Mouse (Mus musculus): ENCODE data around the gene Bcdin3d. TPM values are rescaled to one million over a fixed set of nuclear protein-coding genes. Genes with fewer than 3 reads are reported as not detected.
A peak's percentile ranks its signal among the peaks of the same experiment; 100 is the strongest.

Gene Bcdin3d
- total and polyA plus RNA-seq, 2 experiments from 2014 or later: 10.1 to 12.7 TPM

GRCm38 (mm10) chr15:99499726-99500125 lies 25.2 kb upstream of the Bcdin3d start:
- H3K9me3 ChIP-seq (ENCODE audit: low read length): no peaks in the 10 kb centered on the region
- TF ChIP-seq CTCF (IDR thresholded peaks at IDR 0.05; ENCODE audit: low read depth): no peak
- no peak overlapping the region for H3K27ac ChIP-seq
- no peak overlapping the region for H3K9ac ChIP-seq (replicated peaks; ENCODE audit: low read length)
- H3K27me3 ChIP-seq (ENCODE audit: insufficient read depth, low read length): no peaks in the 10 kb centered on the region
- H3K4me3 ChIP-seq (ENCODE audit: low read length): no peak overlapping the region
- WGBS: 51% methylated on average over 6 of the region's 6 CpGs
- DNase-seq (ENCODE audit: low spot score): no peak
- H3K4me2 ChIP-seq (ENCODE audit: low read depth, low read length): no peak overlapping the region
- H3K4me1 ChIP-seq (ENCODE audit: insufficient read depth, low read length): peaks cover 17% of the 10 kb centered on the region
- H3K36me3 ChIP-seq (ENCODE audit: insufficient read depth, low read length): no peaks in the 10 kb centered on the region
- no peak for ATAC-seq

DNA sequence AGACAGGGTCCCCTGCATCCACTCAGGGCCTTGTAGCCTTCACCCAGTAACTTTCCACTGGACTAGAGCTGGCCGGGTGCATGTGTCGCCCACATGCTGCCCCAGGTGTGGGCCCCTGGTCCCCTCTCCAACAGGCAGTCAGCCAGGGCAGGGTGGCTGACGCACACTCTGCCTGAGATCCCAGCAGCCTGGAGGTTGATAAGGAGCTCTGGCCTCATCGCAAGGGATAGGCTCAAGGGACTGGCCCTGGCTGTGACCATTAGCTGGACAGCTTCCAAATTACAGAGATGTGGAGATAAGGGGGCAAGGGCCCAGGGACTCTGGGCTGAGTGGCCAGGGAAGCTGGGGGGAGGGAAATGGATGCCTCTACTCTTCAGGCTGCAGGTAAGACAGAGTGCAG lies 24.3 kb upstream of the Bcdin3d start:
- H3K27ac ChIP-seq: no peak overlapping the region
- no peak for ATAC-seq
- no peak for TF ChIP-seq CTCF (IDR thresholded peaks at IDR 0.05; ENCODE audit: low read depth)
- no peaks in the 10 kb centered on the region for H3K27me3 ChIP-seq (ENCODE audit: insufficient read depth, low read length)
- 72% methylated on average over 4 of the region's 4 CpGs for WGBS
- no peak overlapping the region for H3K4me3 ChIP-seq (ENCODE audit: low read length)
- H3K4me1 ChIP-seq (ENCODE audit: insufficient read depth, low read length): peaks cover 17% of the 10 kb centered on the region
- no peak overlapping the region for H3K9ac ChIP-seq (replicated peaks; ENCODE audit: low read length)
- H3K9me3 ChIP-seq (ENCODE audit: low read length): no peaks in the 10 kb centered on the region
- no peak for DNase-seq (ENCODE audit: low spot score)
- H3K4me2 ChIP-seq (ENCODE audit: low read depth, low read length): no peak overlapping the region
- H3K36me3 ChIP-seq (ENCODE audit: insufficient read depth, low read length): no peaks in the 10 kb centered on the region

DNA sequence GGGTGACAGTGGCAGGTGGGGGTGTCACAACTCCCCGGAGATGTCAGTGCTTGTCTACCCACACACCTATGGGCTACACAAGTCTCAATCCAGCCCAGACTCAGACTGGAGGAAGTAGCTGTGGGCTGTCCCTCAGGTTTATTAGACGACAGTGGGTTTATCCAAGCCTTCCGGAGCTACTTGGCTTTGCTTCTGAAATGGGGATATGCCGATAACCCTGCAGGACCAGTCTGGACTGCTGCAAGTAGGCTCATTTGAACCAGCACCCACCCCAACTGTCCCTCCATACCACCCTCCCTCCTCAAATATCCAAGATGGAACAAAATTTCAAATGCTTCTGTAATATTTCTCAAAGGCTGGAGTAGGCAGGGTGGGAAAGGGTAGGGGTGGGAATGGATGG lies 23.8 kb upstream of the Bcdin3d start:
- TF ChIP-seq CTCF (IDR thresholded peaks at IDR 0.05; ENCODE audit: low read depth): no peak
- Histone ChIP-seq H3K9ac (replicated peaks; ENCODE audit: low read length) (no peak overlapping the region), H3K36me3 (ENCODE audit: insufficient read depth, low read length) (no peaks in the 10 kb centered on the region), H3K9me3 (ENCODE audit: low read length) (no peaks in the 10 kb centered on the region), H3K27me3 (ENCODE audit: insufficient read depth, low read length) (no peaks in the 10 kb centered on the region), H3K4me3 (ENCODE audit: low read length) (no peak overlapping the region), H3K27ac (no peak overlapping the region), H3K4me1 (ENCODE audit: insufficient read depth, low read length) (peaks cover 17% of the 10 kb centered on the region), H3K4me2 (ENCODE audit: low read depth, low read length) (no peak overlapping the region)
- no peak for DNase-seq (ENCODE audit: low spot score)
- WGBS: 62% methylated on average over 4 of the region's 4 CpGs
- no peak for ATAC-seq

- Histone ChIP-seq H3K36me3 (ENCODE audit: insufficient read depth, low read length) (no peaks in the 10 kb centered on the region), H3K4me3 (ENCODE audit: low read length) (no peak overlapping the region), H3K27ac (peak overlapping the region; percentile 45; the same call in 1 of the 2 replicates), H3K27me3 (ENCODE audit: insufficient read depth, low read length) (no peaks in the 10 kb centered on the region), H3K9me3 (ENCODE audit: low read length) (no peaks in the 10 kb centered on the region), H3K9ac (replicated peaks; ENCODE audit: low read length) (no peak overlapping the region; the same call in 1 of the 2 replicates), H3K4me1 (ENCODE audit: insufficient read depth, low read length) (peaks cover 17% of the 10 kb centered on the region), H3K4me2 (ENCODE audit: low read depth, low read length) (peak overlapping the region; percentile 23; the same call in 1 of the 2 replicates)
- WGBS: 33% methylated on average over 12 of the region's 12 CpGs
- no peak for TF ChIP-seq CTCF (IDR thresholded peaks at IDR 0.05; ENCODE audit: low read depth)
- ATAC-seq (peak; percentile 54), DNase-seq (ENCODE audit: low spot score) (peak; percentile 82)
These were observed 23.2 kb upstream of the Bcdin3d start for GRCm38 (mm10) chr15:99497527-99498242.

DNA sequence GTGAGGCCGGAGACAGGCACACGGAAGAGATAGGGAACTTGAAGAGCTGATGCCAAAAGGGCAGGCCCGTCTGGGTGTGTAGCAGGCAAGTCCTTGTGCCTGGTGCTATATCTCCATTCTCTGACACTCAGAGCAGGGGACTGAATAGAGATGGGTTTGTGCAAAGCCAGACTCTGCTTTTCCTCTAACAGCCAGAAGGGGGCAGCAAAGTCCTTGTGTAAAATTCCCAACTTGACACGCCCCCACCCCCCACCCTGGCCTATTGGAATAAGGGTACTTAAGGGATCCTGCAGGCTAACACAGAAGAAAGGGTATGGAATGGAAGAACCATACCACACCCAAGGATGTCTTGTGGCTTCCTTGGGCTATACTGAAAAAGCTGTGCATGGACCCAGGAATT lies 22.5 kb upstream of the Bcdin3d start:
- 10% methylated on average over 4 of the region's 4 CpGs for WGBS
- Histone ChIP-seq H3K36me3 (ENCODE audit: insufficient read depth, low read length) (no peaks in the 10 kb centered on the region), H3K9ac (replicated peaks; ENCODE audit: low read length) (no peak overlapping the region; the same call in 1 of the 2 replicates), H3K4me2 (ENCODE audit: low read depth, low read length) (peak overlapping the region; percentile 23; the same call in 1 of the 2 replicates), H3K9me3 (ENCODE audit: low read length) (no peaks in the 10 kb centered on the region), H3K27ac (peak overlapping the region; percentile 45; the same call in 1 of the 2 replicates), H3K4me1 (ENCODE audit: insufficient read depth, low read length) (peaks cover 12% of the 10 kb centered on the region), H3K27me3 (ENCODE audit: insufficient read depth, low read length) (no peaks in the 10 kb centered on the region), H3K4me3 (ENCODE audit: low read length) (no peak overlapping the region)
- ATAC-seq (peak; percentile 71), DNase-seq (ENCODE audit: low spot score) (peak; percentile 90)
- TF ChIP-seq CTCF (IDR thresholded peaks at IDR 0.05; ENCODE audit: low read depth): peak; percentile 93

DNA sequence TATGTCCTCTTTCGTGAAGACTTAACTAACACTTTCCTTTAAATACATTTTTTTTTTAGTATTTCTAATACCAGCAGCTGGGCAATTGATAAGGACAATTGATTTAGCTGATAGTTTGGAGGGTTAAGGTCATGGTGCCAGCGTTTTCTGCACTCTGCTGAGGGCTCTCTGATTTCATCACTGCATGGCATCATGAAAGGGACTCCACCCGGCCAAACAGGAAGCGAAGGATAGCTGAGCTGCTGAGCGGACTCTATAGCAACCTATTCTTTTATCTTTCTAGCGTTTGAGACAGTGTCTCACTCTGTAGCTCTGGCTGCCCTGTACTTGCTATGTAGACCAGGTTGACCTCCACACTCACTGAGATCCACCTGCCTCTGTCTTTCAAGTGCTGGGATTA lies 10.2 kb upstream of the Bcdin3d start:
- 67% methylated on average over 6 of the region's 6 CpGs for WGBS
- Histone ChIP-seq H3K27me3 (ENCODE audit: insufficient read depth, low read length) (no peaks in the 10 kb centered on the region), H3K4me1 (ENCODE audit: insufficient read depth, low read length) (no peaks in the 10 kb centered on the region), H3K4me3 (ENCODE audit: low read length) (no peak overlapping the region), H3K27ac (no peak overlapping the region), H3K9ac (replicated peaks; ENCODE audit: low read length) (no peak overlapping the region), H3K4me2 (ENCODE audit: low read depth, low read length) (no peak overlapping the region), H3K36me3 (ENCODE audit: insufficient read depth, low read length) (no peaks in the 10 kb centered on the region), H3K9me3 (ENCODE audit: low read length) (no peaks in the 10 kb centered on the region)
- no peak for ATAC-seq
- no peak for TF ChIP-seq CTCF (IDR thresholded peaks at IDR 0.05; ENCODE audit: low read depth)
- no peak for DNase-seq (ENCODE audit: low spot score)

DNA sequence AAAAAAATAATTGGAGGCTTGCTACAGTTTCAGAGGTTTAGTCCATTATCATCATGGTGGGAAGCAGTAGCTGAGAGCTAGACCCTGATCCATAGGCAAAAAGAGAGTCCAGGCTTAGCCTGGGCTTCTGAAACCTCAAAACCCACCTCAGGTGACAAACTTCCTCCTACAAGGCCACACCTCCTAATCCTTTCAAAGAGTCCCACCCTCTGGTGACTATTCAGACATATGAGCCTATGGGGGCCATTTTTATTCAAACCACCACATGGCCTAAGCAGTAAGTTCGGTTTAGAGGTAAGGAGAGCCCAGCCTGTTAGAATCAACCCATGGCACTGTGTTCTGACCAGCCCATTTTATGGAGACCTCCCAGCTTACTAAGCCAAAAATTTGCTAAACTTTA lies 1.3 kb upstream of the Bcdin3d start:
- H3K4me2 ChIP-seq (ENCODE audit: low read depth, low read length): no peak overlapping the region
- H3K27ac ChIP-seq: no peak overlapping the region
- 74% methylated on average over 1 of the region's 1 CpGs for WGBS
- peaks cover 4% of the 10 kb centered on the region for H3K4me1 ChIP-seq (ENCODE audit: insufficient read depth, low read length)
- DNase-seq (ENCODE audit: low spot score) (no peak), ATAC-seq (no peak)
- no peak overlapping the region for H3K4me3 ChIP-seq (ENCODE audit: low read length)
- no peaks in the 10 kb centered on the region for H3K9me3 ChIP-seq (ENCODE audit: low read length)
- H3K27me3 ChIP-seq (ENCODE audit: insufficient read depth, low read length): no peaks in the 10 kb centered on the region
- H3K9ac ChIP-seq (replicated peaks; ENCODE audit: low read length): no peak overlapping the region
- TF ChIP-seq CTCF (IDR thresholded peaks at IDR 0.05; ENCODE audit: low read depth): no peak
- no peaks in the 10 kb centered on the region for H3K36me3 ChIP-seq (ENCODE audit: insufficient read depth, low read length)

Data from hindbrain, postnatal 0 days (tissue).